Mouse (Mus musculus) lung, embryonic 15.5 days (tissue): ENCODE results near the gene Tspan11. TPM values are rescaled to one million over a fixed set of nuclear protein-coding genes. Genes with fewer than 3 reads are reported as not detected.

Source experiments
- ATAC-seq: fragments of 200-750 bp; cut with Nextera tagmentation; 2 replicates; pipeline ENCODE4 v1.8.0; 2017; ENCODE audit warnings: moderate number of reproducible peaks, borderline replicate concordance; ENCODE audit not compliant: low FRiP score, low TSS enrichment; ENCODE audit errors: extremely low read depth
- H3K27ac ChIP-seq: fragments of 300-500 bp; sonication (generic); 2 replicates; pipeline ENCODE4 v1.5.1; 2015; ENCODE audit warnings: moderate library complexity, mild to moderate bottlenecking, inconsistent platforms
- H3K27me3 ChIP-seq: fragments of 300-500 bp; sonication (generic); 2 replicates; pipeline ENCODE4 v1.6.1; 2015; ENCODE audit warnings: inconsistent platforms
- H3K36me3 ChIP-seq: fragments of 300-500 bp; sonication (generic); 2 replicates; pipeline ENCODE4 v1.6.1; 2015; ENCODE audit warnings: inconsistent platforms
- H3K4me1 ChIP-seq: fragments of 300-500 bp; sonication (generic); 2 replicates; pipeline ENCODE4 v1.6.1; 2015; ENCODE audit warnings: inconsistent platforms
- H3K4me2 ChIP-seq: fragments of 300-500 bp; sonication (generic); 2 replicates; pipeline ENCODE4 v1.6.1; 2015; ENCODE audit warnings: inconsistent platforms, mild to moderate bottlenecking, moderate library complexity
- H3K4me3 ChIP-seq: fragments of 300-500 bp; sonication (generic); 2 replicates; pipeline ENCODE4 v1.5.1; 2015; ENCODE audit warnings: mild to moderate bottlenecking, inconsistent platforms
- H3K9ac ChIP-seq: fragments of 300-500 bp; sonication (generic); 2 replicates; pipeline ENCODE4 v1.6.1; 2015; ENCODE audit warnings: inconsistent platforms
- H3K9me3 ChIP-seq: fragments of 300-500 bp; sonication (generic); 2 replicates; pipeline ENCODE4 v1.6.1; 2016; ENCODE audit warnings: inconsistent platforms
- WGBS: fragments of 180-500 bp; shearing (Covaris S2); methylation state at CpG from one replicate; pipeline ENCODE4 v1.1.7; 2015; 5-methylcytosine and 5-hydroxymethylcytosine counted together
- polyA plus RNA-seq: library from polyadenylated mRNA; unstranded; fragments of >200 nt; fragmentation: Nextera tagmentation; extraction: Ambion mirVana; gene quantifications from 2 replicates; pipeline ENCODE4 v1.2.1, GENCODE M21; 2015

Gene Tspan11
- polyA plus RNA-seq, result 20.5 and 21.4 TPM in 2 replicates

GRCm38 (mm10) chr6:127887511-127888421 lies at the start of gene Tspan11:
Gene Tspan11 (plus strand): TSS chr6:127887589.
- Histone ChIP-seq H3K9ac (peak within 1 kb of the TSS; percentile 59), H3K9me3 (no peaks in the 10 kb centered on the region), H3K27me3 (no peaks in the 10 kb centered on the region), H3K36me3 (no peaks in the 10 kb centered on the region), H3K4me2 (peak within 1 kb of the TSS; percentile 96), H3K4me3 (peak within 1 kb of the TSS; percentile 57), H3K4me1 (peaks cover 26% of the 10 kb centered on the region), H3K27ac (peak within 1 kb of the TSS; percentile 88)
- peak; percentile 88 for ATAC-seq
- 1% methylated on average over 36 of the region's 36 CpGs for WGBS

DNA sequence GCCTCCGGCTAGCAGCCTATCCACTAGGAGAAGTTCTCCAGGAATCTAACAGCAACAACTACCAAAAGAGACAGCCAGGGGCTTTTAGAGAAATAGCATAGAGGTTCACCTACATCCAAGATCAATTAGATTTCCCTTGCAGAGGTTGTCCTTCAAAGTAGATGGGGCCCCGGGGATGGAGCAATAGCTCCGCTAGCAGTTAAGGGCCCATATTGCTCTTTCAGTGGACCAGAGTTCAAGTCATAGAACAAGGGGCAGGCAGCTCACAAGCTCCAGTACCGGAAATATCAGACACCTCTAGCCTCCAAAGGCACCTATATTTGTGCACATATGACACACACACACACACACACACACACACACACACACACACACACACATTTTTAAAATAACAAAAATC lies 49.5 kb upstream of the Tspan11 start:
- Histone ChIP-seq H3K4me1 (no peaks in the 10 kb centered on the region), H3K9me3 (no peaks in the 10 kb centered on the region), H3K27me3 (no peaks in the 10 kb centered on the region), H3K4me3 (no peak overlapping the region), H3K36me3 (no peaks in the 10 kb centered on the region), H3K4me2 (no peak overlapping the region), H3K27ac (no peak overlapping the region), H3K9ac (no peak overlapping the region)
- ATAC-seq, result no peak
- WGBS, result 87% methylated on average over 4 of the region's 4 CpGs

DNA sequence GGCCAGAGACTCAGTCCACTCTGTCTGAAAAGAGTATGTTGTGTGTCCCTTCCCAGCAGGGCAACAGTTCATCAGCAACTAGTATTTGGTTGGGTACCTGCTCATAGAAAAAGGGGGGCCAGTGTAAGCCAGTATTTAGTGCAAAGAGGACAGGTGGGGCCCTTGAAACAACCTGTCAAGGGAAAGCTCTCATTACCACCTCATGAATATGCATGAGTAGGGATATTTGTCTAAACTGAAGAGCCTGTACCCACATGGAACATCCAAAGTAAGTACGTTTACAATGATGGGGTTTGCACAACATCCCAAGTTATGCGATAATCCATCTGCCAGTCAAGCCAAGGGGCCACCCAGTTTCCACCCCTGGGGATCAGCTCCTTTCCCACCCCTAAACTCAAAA lies 47.9 kb upstream of the Tspan11 start:
- Histone ChIP-seq H3K4me2 (no peak overlapping the region), H3K36me3 (no peaks in the 10 kb centered on the region), H3K4me1 (no peaks in the 10 kb centered on the region), H3K27ac (no peak overlapping the region), H3K9me3 (no peaks in the 10 kb centered on the region), H3K27me3 (no peaks in the 10 kb centered on the region), H3K9ac (no peak overlapping the region), H3K4me3 (no peak overlapping the region)
- ATAC-seq, result no peak
- WGBS, result 88% methylated on average over 2 of the region's 2 CpGs

DNA sequence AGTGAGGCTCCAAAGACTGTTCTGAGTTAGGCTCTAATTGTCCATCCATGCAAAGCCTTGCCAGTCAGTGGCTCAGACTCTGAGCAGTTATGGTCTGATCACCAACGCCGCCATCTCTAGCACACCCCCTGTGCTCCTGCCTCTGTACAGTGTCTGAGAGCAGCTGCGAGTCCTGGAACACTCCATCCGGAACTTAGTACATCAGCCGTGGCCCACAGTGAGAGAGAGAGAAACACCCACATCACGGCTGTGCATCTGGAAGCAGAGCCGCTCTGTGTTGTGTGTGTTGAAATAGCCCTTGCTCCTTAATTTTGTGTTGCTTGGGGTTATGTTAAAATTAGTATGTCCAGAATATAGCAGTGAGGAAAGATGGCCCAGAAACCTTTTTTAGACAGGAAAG lies 47.2 kb upstream of the Tspan11 start:
- no peaks in the 10 kb centered on the region for H3K27me3 ChIP-seq
- no peak overlapping the region for H3K9ac ChIP-seq
- H3K4me2 ChIP-seq, result no peak overlapping the region
- no peaks in the 10 kb centered on the region for H3K4me1 ChIP-seq
- no peaks in the 10 kb centered on the region for H3K36me3 ChIP-seq
- H3K4me3 ChIP-seq, result no peak overlapping the region
- H3K27ac ChIP-seq, result no peak overlapping the region
- no peak for ATAC-seq
- 70% methylated on average over 7 of the region's 7 CpGs for WGBS
- H3K9me3 ChIP-seq, result no peaks in the 10 kb centered on the region

- Histone ChIP-seq H3K36me3 (no peaks in the 10 kb centered on the region), H3K9me3 (no peaks in the 10 kb centered on the region), H3K27me3 (no peaks in the 10 kb centered on the region), H3K4me3 (no peak overlapping the region), H3K9ac (no peak overlapping the region), H3K27ac (no peak overlapping the region), H3K4me2 (no peak overlapping the region), H3K4me1 (no peaks in the 10 kb centered on the region)
- 41% methylated on average over 7 of the region's 7 CpGs for WGBS
- no peak for ATAC-seq
These were observed 46.1 kb upstream of the Tspan11 start for GRCm38 (mm10) chr6:127841326-127841725.

DNA sequence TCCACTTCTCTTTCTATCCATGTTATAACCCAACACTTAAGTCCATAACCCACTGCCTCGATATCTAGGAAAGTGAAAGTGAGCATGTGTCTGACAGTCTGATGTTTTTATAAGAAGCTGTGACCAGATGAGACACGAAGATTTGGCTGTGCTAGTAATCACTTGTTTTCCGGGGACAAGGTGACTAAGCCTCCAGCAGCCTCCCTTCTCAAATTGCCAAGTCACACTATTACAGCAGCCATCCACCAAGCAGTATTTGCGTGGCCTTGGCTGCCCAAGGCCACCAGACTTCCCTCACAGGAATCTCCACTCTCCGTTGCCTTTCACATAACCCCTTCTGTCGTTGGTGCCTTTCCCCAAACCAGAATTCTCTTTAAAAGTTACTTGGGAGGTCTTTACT lies 40.9 kb upstream of the Tspan11 start:
- Histone ChIP-seq H3K27ac (no peak overlapping the region), H3K9ac (no peak overlapping the region), H3K36me3 (no peaks in the 10 kb centered on the region), H3K4me2 (no peak overlapping the region), H3K27me3 (no peaks in the 10 kb centered on the region), H3K4me1 (no peaks in the 10 kb centered on the region), H3K9me3 (no peaks in the 10 kb centered on the region), H3K4me3 (no peak overlapping the region)
- no peak for ATAC-seq
- WGBS, result 51% methylated on average over 6 of the region's 6 CpGs

DNA sequence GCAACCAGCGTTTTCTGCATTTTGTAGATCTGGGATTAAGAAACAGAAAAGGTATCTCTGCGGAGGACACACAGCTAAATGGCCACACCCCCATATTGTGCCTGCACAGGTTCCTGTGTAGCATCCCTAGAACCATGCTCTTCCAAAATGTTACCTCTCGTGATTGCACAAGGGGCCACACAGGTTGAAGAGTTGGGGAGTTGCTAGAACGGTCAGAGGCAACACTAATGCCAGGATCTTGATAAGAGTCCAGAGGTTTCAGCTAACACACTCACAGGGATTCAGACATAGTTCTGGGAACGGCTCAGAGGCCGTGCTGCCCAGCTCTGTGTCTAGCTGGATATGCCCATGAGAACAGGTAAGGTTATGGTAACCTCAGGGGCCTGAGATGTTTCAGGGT lies 37.9 kb upstream of the Tspan11 start:
- Histone ChIP-seq H3K4me2 (no peak overlapping the region), H3K9ac (no peak overlapping the region), H3K36me3 (no peaks in the 10 kb centered on the region), H3K4me1 (peaks cover 18% of the 10 kb centered on the region), H3K27ac (no peak overlapping the region), H3K9me3 (no peaks in the 10 kb centered on the region), H3K4me3 (no peak overlapping the region), H3K27me3 (no peaks in the 10 kb centered on the region)
- ATAC-seq, result no peak
- 56% methylated on average over 6 of the region's 6 CpGs for WGBS

DNA sequence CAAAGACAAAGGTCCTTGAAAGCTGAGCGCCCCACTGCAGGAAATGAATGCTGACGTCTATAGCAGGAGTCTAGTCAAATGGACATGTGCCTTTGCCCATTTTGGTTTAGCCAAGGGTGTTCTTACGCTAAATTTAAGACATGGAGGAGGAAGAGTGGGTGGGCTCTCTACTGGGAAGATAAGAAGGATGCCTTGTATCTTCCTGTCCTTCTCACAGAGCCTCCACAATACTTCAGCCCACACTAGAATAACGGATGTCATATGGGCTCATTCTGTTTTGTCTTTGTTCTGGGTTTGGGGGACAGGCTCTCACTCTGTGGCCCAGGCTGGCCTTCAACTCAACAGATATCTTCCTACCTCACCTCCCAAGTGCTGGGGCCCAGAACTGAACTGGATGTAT lies 35.8 kb upstream of the Tspan11 start:
- ATAC-seq, result no peak
- Histone ChIP-seq H3K4me1 (peaks cover 23% of the 10 kb centered on the region), H3K4me2 (no peak overlapping the region), H3K9ac (no peak overlapping the region), H3K9me3 (no peaks in the 10 kb centered on the region), H3K4me3 (no peak overlapping the region), H3K27ac (no peak overlapping the region), H3K36me3 (no peaks in the 10 kb centered on the region), H3K27me3 (no peaks in the 10 kb centered on the region)
- 82% methylated on average over 4 of the region's 4 CpGs for WGBS

- no peak for ATAC-seq
- Histone ChIP-seq H3K4me3 (no peak overlapping the region), H3K27ac (peak overlapping the region; percentile 78), H3K36me3 (no peaks in the 10 kb centered on the region), H3K4me2 (peak overlapping the region; percentile 42), H3K4me1 (peaks cover 23% of the 10 kb centered on the region), H3K27me3 (no peaks in the 10 kb centered on the region), H3K9me3 (no peaks in the 10 kb centered on the region), H3K9ac (no peak overlapping the region)
- WGBS, result 66% methylated on average over 7 of the region's 7 CpGs
These were observed 34.1 kb upstream of the Tspan11 start for GRCm38 (mm10) chr6:127853241-127853640.

DNA sequence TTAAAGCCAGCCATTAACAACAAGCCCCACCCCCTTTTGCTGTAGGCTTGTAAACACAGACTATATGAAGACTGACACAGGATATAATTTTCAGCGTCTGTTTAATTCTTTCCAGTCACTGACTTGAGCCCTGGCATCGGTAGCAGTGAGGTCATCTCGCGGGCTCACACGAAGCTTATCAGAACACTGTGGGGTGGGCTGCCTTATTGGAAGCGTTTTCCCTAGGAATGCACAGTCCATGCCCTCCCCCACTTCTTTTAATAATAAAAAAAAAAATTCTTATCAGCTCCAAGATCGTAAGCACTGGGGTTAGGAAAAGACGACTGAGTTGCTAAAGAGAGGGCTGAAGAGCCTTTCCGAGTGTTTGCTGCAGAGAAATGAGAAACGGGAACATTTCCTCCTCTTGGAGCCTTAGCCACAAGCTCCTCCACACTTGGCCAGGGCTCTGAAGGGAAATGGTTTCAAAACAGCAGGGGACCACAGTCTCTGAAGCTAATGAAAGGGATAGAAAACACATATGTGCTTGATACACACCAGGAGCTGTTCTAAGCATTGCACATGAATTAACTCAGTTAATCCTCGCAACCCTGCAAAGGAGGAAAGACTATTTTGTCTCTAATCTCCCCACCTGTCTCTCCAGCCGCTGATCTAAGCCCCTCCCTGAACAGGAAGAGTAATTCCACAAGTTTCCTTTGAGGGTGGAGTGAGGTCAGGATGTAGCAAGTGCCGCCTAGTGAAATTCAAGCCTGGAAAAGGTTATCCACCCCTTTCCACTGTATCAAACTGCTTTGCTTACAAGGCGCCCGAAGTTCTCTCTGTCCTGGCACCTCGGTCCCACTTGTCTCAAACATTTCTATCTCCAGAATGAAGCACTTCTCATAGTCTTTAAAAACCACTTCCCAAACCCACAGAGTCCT lies 33.4 kb upstream of the Tspan11 start:
- peaks cover 23% of the 10 kb centered on the region for H3K4me1 ChIP-seq
- H3K4me2 ChIP-seq, result peak overlapping the region; percentile 42
- H3K27ac ChIP-seq, result peak overlapping the region; percentile 78
- H3K9me3 ChIP-seq, result no peaks in the 10 kb centered on the region
- H3K27me3 ChIP-seq, result no peaks in the 10 kb centered on the region
- no peak overlapping the region for H3K9ac ChIP-seq
- H3K36me3 ChIP-seq, result no peaks in the 10 kb centered on the region
- peak; percentile 40; the same call in 1 of the 2 replicates for ATAC-seq
- 8% methylated on average over 16 of the region's 16 CpGs for WGBS
- H3K4me3 ChIP-seq, result peak overlapping the region; percentile 8

DNA sequence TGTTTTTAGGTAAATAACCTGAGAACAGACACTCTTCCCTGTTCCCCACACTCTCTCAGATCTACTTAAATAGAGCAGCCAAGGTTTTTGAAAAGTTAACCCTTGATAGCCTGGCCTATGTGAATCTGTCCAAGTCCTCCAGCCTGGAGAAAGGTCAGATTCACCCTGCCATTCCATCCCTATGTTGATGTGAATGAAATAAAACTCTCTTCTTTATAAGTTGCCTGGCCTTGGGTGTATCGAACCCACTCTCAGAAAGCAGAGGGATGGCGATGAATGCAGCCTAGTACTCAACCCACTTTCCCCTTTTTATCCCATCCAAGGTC lies 32.7 kb upstream of the Tspan11 start:
- no peaks in the 10 kb centered on the region for H3K9me3 ChIP-seq
- no peak overlapping the region; the same call in 1 of the 2 replicates for H3K27ac ChIP-seq
- H3K4me1 ChIP-seq, result peaks cover 23% of the 10 kb centered on the region
- H3K4me3 ChIP-seq, result no peak overlapping the region
- peak overlapping the region; percentile 42 for H3K4me2 ChIP-seq
- no peak overlapping the region for H3K9ac ChIP-seq
- no peaks in the 10 kb centered on the region for H3K27me3 ChIP-seq
- no peaks in the 10 kb centered on the region for H3K36me3 ChIP-seq
- no peak for ATAC-seq
- WGBS, result 91% methylated on average over 2 of the region's 2 CpGs
